Mouse (Mus musculus) liver, embryonic 14 days (tissue): Measurements from ENCODE around the gene Tpk1. TPM values are rescaled to one million over a fixed set of nuclear protein-coding genes. Genes with fewer than 3 reads are reported as not detected.

ENCODE experiments used
- polyA plus RNA-seq: library from polyadenylated mRNA; depleted of rRNA; stranded (reverse); fragments of >200 nt; gene quantifications from 2 replicates; pipeline ENCODE4 v1.2.3, GENCODE M21; 2012; rRNA removed

Gene Tpk1
- 3.5 and 4.1 TPM in 2 replicates for polyA plus RNA-seq

DNA sequence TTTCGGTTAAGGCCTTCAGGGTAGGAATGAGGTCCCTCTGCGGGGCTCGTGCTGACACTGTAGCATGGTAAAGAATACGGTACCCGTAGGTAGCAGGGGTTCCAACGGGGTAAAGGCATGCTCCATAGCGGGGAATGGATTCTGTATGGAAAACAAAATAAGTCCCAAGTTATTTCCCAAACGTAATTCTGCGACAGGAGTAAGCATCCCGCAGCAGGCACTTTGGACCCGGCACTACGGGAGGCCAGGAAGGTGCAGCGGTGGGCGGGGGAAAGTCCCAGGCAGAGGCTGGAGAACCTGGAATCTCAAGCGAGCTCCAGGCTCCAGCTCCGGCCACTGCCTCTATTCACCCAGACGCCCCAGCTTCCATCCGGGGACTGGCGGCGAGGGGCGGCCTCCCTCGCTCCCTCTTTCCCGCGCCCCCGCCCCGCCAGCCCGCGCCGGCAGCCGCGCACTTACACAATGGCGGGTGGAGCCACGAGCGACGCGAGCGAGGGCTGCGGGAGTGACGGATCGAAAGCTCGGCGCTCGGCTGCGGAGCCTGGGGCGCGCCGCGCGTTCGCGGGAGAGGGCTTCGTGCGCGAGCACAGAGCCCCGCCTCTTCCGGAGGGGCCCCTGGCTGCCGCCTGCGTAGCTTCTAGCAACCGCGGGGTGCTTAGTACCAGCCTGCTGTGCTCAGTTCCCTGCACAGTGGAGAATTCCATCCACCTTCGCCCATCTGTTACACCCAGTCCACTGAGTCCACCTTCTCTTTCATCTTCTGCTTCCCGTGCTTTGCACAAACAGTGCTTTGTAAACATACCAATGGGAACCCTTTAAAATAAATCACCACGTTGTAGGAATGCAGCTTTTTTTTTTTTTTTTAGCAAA lies at the start of gene Tpk1:
Gene Tpk1, minus strand, starts transcription at position 602 of the 870 bp plus-strand sequence.

DNA sequence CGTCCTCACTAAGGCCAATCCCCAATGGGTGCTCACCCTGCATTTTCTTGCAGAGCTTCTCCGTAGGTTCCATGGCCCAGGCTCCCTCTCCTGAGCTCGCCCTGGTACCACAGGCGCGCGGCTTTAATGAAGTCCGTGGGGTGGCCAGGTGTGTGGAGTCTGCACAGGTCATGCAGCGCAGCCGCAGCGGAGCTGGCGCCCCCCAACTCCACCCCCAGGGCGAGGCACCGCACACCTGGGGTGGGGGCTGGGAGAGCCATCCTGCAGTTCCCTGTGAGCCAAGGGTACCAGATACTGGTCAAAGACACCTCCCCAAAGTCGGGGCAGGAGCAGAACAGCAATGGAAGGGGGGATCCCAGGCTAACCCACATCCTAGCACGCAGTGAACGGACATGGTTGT lies 356.6 kb downstream of the Tpk1 start, which contains the start of gene Nobox:
Gene Nobox, minus strand, starts transcription at position 101 of the 400 bp plus-strand sequence.

